Mouse (Mus musculus): ENCODE measurements at regions not wholly inside any gene's neighbourhood (a gene's known extent, or its start where the extent isn't known, plus 50 kb on each side); places are given as distances from the start of the nearest gene placed in this dataset.
A peak's percentile ranks its signal among the peaks of the same experiment; 100 is the strongest.

- Histone ChIP-seq H3K9ac (ENCODE audit: low read depth, low read length) (no peak overlapping the region), H3K27me3 (ENCODE audit: control insufficient read depth, insufficient read depth, low read length) (no peaks in the 10 kb centered on the region), H3K4me3 (ENCODE audit: insufficient read depth, low read depth, low read length) (no peak overlapping the region), H3K36me3 (ENCODE audit: control insufficient read depth, insufficient read depth, low read length) (no peaks in the 10 kb centered on the region), H3K4me1 (ENCODE audit: control insufficient read depth, insufficient read depth, low read length) (no peaks in the 10 kb centered on the region), H3K27ac (replicated peaks; ENCODE audit: insufficient read depth, low read depth, low read length) (no peak overlapping the region), H3K79me2 (ENCODE audit: control insufficient read depth, insufficient read depth, low read length) (no peaks in the 10 kb centered on the region)
- TF ChIP-seq CTCF (IDR thresholded peaks at IDR 0.05; ENCODE audit: low read depth, low read length), result no peak
- TF ChIP-seq POLR2A (IDR thresholded peaks at IDR 0.05; ENCODE audit: extremely low read depth, insufficient read depth, low read length), result no peak
- WGBS, result 88% methylated on average over 9 of the region's 9 CpGs
- no peak for DNase-seq (ENCODE audit: extremely low read depth, low read depth, low spot score)
Observed at GRCm38 (mm10) chr17:63715687-63716086, 147.2 kb upstream of the Fer start.

GRCm38 (mm10) chr17:63716161-63716560 is 146.7 kb upstream of the Fer start:
- Histone ChIP-seq H3K4me3 (ENCODE audit: insufficient read depth, low read depth, low read length) (no peak overlapping the region), H3K27ac (replicated peaks; ENCODE audit: insufficient read depth, low read depth, low read length) (no peak overlapping the region), H3K4me1 (ENCODE audit: control insufficient read depth, insufficient read depth, low read length) (no peaks in the 10 kb centered on the region), H3K79me2 (ENCODE audit: control insufficient read depth, insufficient read depth, low read length) (no peaks in the 10 kb centered on the region), H3K27me3 (ENCODE audit: control insufficient read depth, insufficient read depth, low read length) (no peaks in the 10 kb centered on the region), H3K9ac (ENCODE audit: low read depth, low read length) (no peak overlapping the region), H3K36me3 (ENCODE audit: control insufficient read depth, insufficient read depth, low read length) (no peaks in the 10 kb centered on the region)
- DNase-seq (ENCODE audit: extremely low read depth, low read depth, low spot score), result no peak
- 85% methylated on average over 6 of the region's 6 CpGs for WGBS
- TF ChIP-seq POLR2A (IDR thresholded peaks at IDR 0.05; ENCODE audit: extremely low read depth, insufficient read depth, low read length) (no peak), CTCF (IDR thresholded peaks at IDR 0.05; ENCODE audit: low read depth, low read length) (no peak)

- no peak for TF ChIP-seq CTCF (IDR thresholded peaks at IDR 0.05; ENCODE audit: low read depth, low read length)
- TF ChIP-seq POLR2A (IDR thresholded peaks at IDR 0.05; ENCODE audit: extremely low read depth, insufficient read depth, low read length), result no peak
Observed at GRCm38 (mm10) chr17:63717051-63717578, 145.7 kb upstream of the Fer start.

GRCm38 (mm10) chr17:63718972-63719715 is 143.7 kb upstream of the Fer start:
- Histone ChIP-seq H3K27ac (replicated peaks; ENCODE audit: insufficient read depth, low read depth, low read length) (no peak overlapping the region), H3K4me1 (ENCODE audit: control insufficient read depth, insufficient read depth, low read length) (no peaks in the 10 kb centered on the region), H3K79me2 (ENCODE audit: control insufficient read depth, insufficient read depth, low read length) (no peaks in the 10 kb centered on the region), H3K4me3 (ENCODE audit: insufficient read depth, low read depth, low read length) (no peak overlapping the region), H3K36me3 (ENCODE audit: control insufficient read depth, insufficient read depth, low read length) (no peaks in the 10 kb centered on the region), H3K27me3 (ENCODE audit: control insufficient read depth, insufficient read depth, low read length) (no peaks in the 10 kb centered on the region), H3K9ac (ENCODE audit: low read depth, low read length) (no peak overlapping the region)
- no peak for DNase-seq (ENCODE audit: extremely low read depth, low read depth, low spot score)
- TF ChIP-seq CTCF (IDR thresholded peaks at IDR 0.05; ENCODE audit: low read depth, low read length) (no peak), POLR2A (IDR thresholded peaks at IDR 0.05; ENCODE audit: extremely low read depth, insufficient read depth, low read length) (no peak)
- 91% methylated on average over 16 of the region's 16 CpGs for WGBS

More at GRCm38 (mm10) chr17:63717051-63717578, 145.7 kb upstream of the Fer start:
- H3K9ac ChIP-seq (ENCODE audit: low read depth, low read length), result no peak overlapping the region
- no peaks in the 10 kb centered on the region for H3K79me2 ChIP-seq (ENCODE audit: control insufficient read depth, insufficient read depth, low read length)
- 71% methylated on average over 9 of the region's 9 CpGs for WGBS
- no peaks in the 10 kb centered on the region for H3K27me3 ChIP-seq (ENCODE audit: control insufficient read depth, insufficient read depth, low read length)
- no peak overlapping the region for H3K4me3 ChIP-seq (ENCODE audit: insufficient read depth, low read depth, low read length)
- no peaks in the 10 kb centered on the region for H3K36me3 ChIP-seq (ENCODE audit: control insufficient read depth, insufficient read depth, low read length)
- H3K27ac ChIP-seq (replicated peaks; ENCODE audit: insufficient read depth, low read depth, low read length), result no peak overlapping the region
- H3K4me1 ChIP-seq (ENCODE audit: control insufficient read depth, insufficient read depth, low read length), result no peaks in the 10 kb centered on the region
- DNase-seq (ENCODE audit: extremely low read depth, low read depth, low spot score), result no peak

GRCm38 (mm10) chr17:63719771-63720170 is 143.1 kb upstream of the Fer start:
- Histone ChIP-seq H3K27ac (replicated peaks; ENCODE audit: insufficient read depth, low read depth, low read length) (no peak overlapping the region), H3K4me3 (ENCODE audit: insufficient read depth, low read depth, low read length) (no peak overlapping the region), H3K27me3 (ENCODE audit: control insufficient read depth, insufficient read depth, low read length) (no peaks in the 10 kb centered on the region), H3K9ac (ENCODE audit: low read depth, low read length) (no peak overlapping the region), H3K79me2 (ENCODE audit: control insufficient read depth, insufficient read depth, low read length) (no peaks in the 10 kb centered on the region), H3K36me3 (ENCODE audit: control insufficient read depth, insufficient read depth, low read length) (no peaks in the 10 kb centered on the region), H3K4me1 (ENCODE audit: control insufficient read depth, insufficient read depth, low read length) (no peaks in the 10 kb centered on the region)
- no peak for TF ChIP-seq CTCF (IDR thresholded peaks at IDR 0.05; ENCODE audit: low read depth, low read length)
- no peak for TF ChIP-seq POLR2A (IDR thresholded peaks at IDR 0.05; ENCODE audit: extremely low read depth, insufficient read depth, low read length)
- DNase-seq (ENCODE audit: extremely low read depth, low read depth, low spot score), result no peak
- WGBS, result 77% methylated on average over 4 of the region's 4 CpGs

GRCm38 (mm10) chr17:63720883-63721282 is 142.0 kb upstream of the Fer start:
- DNase-seq (ENCODE audit: extremely low read depth, low read depth, low spot score), result no peak

More at GRCm38 (mm10) chr17:63720883-63721282, 142.0 kb upstream of the Fer start:
- 27% methylated on average over 4 of the region's 4 CpGs for WGBS
- no peaks in the 10 kb centered on the region for H3K4me1 ChIP-seq (ENCODE audit: control insufficient read depth, insufficient read depth, low read length)
- H3K27ac ChIP-seq (replicated peaks; ENCODE audit: insufficient read depth, low read depth, low read length), result no peak overlapping the region
- no peaks in the 10 kb centered on the region for H3K36me3 ChIP-seq (ENCODE audit: control insufficient read depth, insufficient read depth, low read length)
- no peak overlapping the region for H3K9ac ChIP-seq (ENCODE audit: low read depth, low read length)
- TF ChIP-seq POLR2A (IDR thresholded peaks at IDR 0.05; ENCODE audit: extremely low read depth, insufficient read depth, low read length), result no peak
- peak; percentile 17; the same call in 1 of the 2 replicates for TF ChIP-seq CTCF (IDR thresholded peaks at IDR 0.05; ENCODE audit: low read depth, low read length)
- H3K27me3 ChIP-seq (ENCODE audit: control insufficient read depth, insufficient read depth, low read length), result no peaks in the 10 kb centered on the region
- no peak overlapping the region for H3K4me3 ChIP-seq (ENCODE audit: insufficient read depth, low read depth, low read length)
- H3K79me2 ChIP-seq (ENCODE audit: control insufficient read depth, insufficient read depth, low read length), result no peaks in the 10 kb centered on the region
